Mouse (Mus musculus): Measurements from ENCODE around the gene Ptpn5.

DNA sequence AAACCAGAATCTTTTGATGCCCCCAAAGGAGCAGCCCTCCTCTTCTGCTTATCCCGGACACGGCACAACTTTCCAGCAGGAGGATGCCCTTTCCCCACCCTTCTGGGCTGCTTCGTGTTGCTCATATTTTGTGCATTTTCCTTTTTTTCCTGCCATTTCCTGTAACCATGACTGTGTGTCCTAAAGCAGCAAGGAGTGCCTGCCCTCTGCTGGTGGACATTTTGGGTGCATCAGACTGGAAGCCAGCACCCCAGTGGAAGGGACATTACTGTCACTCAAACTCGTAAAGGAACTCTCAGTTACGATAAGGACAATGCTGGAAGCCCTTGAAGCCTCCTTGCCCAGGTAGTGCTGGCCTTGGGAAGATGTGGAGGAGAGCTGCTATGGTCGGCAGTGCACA, 52.2 kb downstream of the Ptpn5 start:
- TF ChIP-seq GATA1 (IDR thresholded peaks at IDR 0.05; ENCODE audit: borderline replicate concordance, low read length) = no peak
- TF ChIP-seq FLI1 (IDR thresholded peaks at IDR 0.05; ENCODE audit: low read length) = no peak
